Mouse (Mus musculus): ENCODE data around the gene Commd4.
"Not testable (repeated sequence)": the region's sequence is repeated elsewhere in the genome, so short reads cannot be mapped to it uniquely, and the experiment has no call there.

Gene Commd4

DNA sequence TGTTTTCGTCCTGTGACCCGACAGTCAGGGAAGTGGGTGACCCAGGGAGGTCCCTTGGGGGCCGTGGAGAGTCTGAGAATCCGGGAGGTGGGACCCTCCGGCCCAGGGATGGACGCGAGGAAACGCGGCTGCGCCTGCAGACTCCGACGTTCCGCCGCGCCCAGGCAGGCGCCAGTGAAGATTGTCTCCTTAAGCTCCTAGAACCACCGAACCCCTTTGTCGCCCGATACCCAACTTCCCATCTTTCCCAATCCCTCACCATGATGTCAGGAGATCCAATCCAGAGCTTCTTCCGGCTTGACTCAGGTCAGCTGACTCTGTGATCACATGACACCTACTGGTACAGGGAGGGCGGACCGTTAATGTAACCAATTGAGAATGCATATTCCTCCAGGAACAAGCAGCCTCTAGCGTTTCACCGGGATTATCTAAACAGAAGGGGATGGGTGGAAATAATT is at the start of gene Commd4:
Gene Commd4, minus strand, starts transcription at position 319 of the 458 bp plus-strand sequence.
- DNase-seq, result peak; percentile 97

GRCm38 (mm10) chr9:57206896-57207295 is 48.8 kb upstream of the Commd4 start:
- no peak for DNase-seq

- DNase-seq, result not testable (repeated sequence)
Measured at GRCm38 (mm10) chr9:57203571-57203970, 45.4 kb upstream of the Commd4 start.

DNA sequence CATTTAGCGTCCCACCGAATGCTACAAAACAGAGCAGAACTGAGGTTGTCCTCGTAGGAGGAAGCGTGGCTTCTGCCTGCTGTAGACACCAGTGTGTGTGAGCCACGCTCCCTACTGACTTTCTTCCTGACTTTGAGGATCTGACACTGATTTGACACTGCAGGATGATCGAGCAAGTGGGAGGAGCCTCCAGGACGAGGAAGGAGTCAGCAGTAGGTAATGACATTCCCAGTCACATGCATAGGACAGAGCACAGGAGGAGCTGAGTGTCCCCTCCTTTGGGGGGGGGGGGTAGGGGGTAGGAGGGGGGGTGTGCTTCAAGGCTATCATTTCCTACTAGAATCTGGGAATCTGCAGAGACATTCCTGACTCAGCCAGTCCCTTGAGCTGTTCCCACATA is 44.9 kb upstream of the Commd4 start:
- DNase-seq, result no peak

GRCm38 (mm10) chr9:57197414-57197813 is 39.3 kb upstream of the Commd4 start:
- DNase-seq, result no peak

DNA sequence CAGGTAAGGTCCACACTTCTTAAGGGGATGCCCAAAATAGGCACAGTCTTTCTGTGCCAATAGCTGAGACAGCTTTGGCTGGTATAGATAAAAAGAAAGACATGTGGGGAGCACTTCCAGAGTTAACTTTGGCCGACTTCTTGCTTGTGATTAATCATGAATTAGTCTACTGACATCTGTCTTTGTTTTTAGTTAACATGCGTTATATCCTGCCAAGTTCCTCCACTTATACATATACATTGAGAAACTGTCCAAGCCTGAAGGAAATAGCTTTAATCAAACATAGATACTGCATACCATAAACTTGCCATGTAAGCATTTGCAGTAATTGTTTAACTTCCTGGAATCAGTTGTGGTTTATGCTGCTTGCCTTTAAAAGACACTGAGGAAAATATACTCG is 38.6 kb upstream of the Commd4 start:
- no peak for DNase-seq

GRCm38 (mm10) chr9:57168411-57168810 is 10.3 kb upstream of the Commd4 start:
- no peak for DNase-seq

DNA sequence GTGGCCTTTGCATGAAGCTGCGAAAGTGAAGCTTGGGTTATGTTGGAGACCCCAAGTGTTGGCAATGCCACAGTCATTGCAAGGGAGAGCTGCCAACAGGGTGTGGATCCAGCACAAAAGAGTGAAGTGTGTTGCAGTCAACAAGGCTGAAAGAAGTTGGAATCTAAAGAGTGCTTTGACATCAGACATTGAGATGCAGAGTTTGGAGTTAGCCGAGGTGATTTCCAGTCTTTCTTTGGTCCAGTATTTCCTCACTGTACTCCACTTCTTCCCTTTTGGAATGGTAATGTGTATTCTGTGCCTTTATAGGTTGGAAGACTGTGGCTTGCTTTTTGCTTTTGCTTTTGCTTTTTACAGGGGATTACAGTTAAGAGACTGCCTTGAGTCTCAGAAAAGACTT is 8.0 kb upstream of the Commd4 start:
- no peak for DNase-seq

- no peak for DNase-seq
Measured at GRCm38 (mm10) chr9:57163137-57163536, 5.0 kb upstream of the Commd4 start.

DNA sequence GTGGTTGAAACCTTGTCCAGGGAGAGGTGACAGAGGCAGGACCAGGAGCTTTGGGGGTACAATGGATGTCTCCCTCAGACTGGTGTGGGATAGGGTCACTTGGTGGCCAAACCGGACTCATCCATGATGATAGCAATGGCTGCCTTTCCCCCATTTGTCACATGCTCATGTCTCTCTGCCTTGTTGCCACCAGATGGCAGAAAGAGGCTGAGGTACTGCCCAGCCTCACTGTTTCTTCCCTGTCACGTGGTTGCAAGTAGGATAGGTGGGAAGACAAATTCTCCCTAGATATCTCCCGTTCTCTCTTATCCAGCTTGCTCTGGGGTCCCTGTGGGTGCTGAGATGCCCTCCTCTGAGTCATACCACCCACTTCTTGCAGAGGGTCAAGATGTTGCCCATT is 4.4 kb upstream of the Commd4 start:
- DNase-seq, result peak; percentile 54

DNA sequence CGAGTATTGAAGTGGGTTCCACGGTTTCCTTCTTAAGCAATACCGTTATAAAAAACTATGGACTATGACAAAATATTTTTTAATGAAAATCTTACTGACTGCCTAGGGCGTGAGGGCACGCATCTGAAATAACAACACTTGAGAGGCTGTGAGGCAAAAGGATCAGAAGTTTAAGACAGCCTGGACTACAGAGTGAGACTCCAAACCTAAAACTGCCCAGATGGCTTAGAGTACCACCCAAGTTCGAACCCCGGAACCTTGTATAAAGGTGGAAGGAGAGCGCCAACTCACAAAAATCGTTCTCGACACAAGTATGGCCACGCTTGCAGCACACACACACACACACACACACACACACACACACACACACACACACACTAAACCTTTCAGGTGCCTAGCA is 375 bp upstream of the Commd4 start:
- no peak for DNase-seq

- no peak for DNase-seq
Measured at GRCm38 (mm10) chr9:57157499-57157898, 632 bp downstream of the Commd4 start.

GRCm38 (mm10) chr9:57156823-57157222 is 1.3 kb downstream of the Commd4 start:
- DNase-seq, result no peak

GRCm38 (mm10) chr9:57156383-57156782 is 1.7 kb downstream of the Commd4 start:
- DNase-seq, result no peak

DNA sequence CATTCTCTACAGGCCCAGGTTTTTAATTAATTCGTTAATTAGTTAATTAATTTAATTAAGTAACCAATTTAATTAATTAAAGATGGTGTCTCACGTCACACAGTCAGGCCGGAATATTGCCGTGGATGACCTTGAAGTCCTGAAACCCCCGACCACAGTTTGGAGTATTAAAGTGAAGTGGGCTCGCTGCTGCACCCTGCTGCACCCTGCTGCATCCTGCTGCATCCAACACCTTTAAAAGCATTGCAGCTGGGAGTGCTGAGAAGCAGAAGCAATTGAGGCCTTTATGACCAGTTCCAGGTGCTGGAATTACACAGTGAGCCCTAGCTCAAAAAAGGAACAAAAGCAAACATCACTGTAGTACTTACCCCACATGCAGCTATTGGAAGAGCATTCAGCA is 5.8 kb downstream of the Commd4 start:
- DNase-seq, result no peak

DNA sequence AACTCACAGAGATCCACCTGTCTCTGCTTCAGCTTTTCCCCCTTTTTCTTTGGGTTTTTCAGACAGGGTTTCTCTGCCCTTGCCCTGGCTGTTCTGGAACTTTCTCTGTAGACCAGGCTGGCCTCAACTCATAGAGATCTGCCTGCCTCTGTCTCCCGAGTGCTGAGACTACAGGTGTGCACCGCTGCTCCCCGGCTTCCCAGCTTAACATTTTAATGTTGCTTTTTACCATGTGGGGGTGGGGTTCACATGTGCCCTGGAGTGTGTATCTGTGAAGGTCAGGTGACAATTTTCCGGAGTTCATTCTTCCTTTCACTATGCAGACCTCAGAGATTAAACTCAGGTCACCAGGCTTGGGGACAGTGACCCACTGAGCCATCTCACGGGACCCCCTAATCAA is 7.9 kb downstream of the Commd4 start:
- no peak for DNase-seq

DNA sequence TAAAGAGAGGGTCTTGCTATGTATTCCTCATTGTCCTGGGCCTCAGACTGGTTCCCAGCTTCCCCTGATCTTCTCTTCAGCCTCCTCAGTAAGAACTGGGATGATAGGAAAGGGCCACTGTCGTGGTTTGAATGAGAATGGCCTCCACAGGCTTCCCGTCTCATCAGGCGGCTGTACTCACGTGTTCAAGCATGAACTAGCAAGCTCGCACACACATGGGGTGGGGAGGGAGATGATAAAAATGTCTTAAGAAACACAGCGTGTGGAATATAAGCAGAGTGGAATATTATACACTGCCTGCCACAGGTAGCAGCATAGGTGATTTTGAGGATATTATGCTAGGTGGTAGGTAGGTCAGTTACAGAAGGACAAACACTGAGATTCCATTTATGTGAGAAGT is 9.1 kb downstream of the Commd4 start:
- no peak for DNase-seq

DNA sequence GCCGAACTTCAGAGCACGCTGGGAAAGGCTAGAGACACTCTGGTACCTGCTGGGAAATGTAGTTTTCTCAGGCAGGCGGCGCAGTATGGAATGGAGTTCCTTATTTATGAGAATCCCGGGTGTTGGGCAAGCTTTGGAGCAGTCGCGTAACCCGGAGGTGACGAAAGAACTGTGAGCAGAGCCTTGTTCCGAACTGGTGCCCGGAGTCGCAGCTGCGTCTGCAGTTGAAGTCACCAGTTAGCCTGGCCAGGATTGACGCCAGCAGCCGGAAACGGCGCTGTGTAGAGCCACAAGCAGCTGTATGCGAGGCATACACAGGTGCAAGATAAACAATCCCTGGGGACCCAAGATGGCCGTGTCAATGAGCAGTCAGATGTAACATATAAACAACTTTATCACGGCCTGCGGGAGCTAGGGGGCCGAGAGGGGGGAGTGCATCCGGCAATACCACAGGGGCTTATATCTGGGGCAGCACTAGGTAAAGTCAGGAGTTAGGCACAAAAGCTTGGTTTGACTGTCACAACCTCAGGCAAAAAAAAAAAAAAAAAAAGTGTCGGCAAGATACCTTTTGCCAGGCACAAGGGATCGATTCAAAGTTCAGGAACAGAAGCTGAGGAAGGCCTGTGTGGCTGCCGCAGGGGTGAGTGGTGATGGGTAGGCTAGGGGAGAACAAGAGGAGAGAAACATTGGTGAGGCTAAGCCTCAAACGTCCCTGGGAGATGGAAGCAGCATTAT is 9.8 kb downstream of the Commd4 start, which contains the start of gene Neil1:
Gene Neil1, minus strand, starts transcription at position 162 of the 735 bp plus-strand sequence.
- DNase-seq, result peak; percentile 91

GRCm38 (mm10) chr9:57147205-57148143 is 10.7 kb downstream of the Commd4 start:
- peak; percentile 28 for DNase-seq

- DNase-seq, result no peak
Measured at GRCm38 (mm10) chr9:57146451-57147066, 11.6 kb downstream of the Commd4 start.

- no peak for DNase-seq
Measured at GRCm38 (mm10) chr9:57144830-57145229, 13.3 kb downstream of the Commd4 start.

DNA sequence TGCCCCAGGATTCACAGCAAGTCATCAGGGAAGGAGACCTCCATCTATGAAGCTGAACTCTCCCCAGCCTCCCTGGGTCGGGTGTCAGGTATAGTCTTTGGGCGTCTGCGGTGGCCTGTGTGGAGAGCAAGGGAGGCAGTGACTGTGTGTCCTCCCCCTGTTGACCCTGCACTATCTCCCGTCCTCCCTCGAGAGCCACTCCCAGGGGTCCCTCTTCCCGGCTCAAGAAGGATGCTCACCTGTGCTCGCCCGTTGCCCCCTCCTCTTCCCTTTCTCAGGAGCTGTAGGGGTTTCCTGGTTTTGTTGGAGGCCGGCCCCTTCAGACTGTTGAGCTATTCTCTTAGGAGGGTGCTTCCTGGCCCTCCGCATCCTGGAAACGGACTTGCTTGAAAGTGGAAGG is 14.9 kb downstream of the Commd4 start:
- no peak for DNase-seq
